Mouse (Mus musculus) liver, embryonic 16.5 days (tissue): ENCODE measurements around the gene Rundc3a. TPM values are rescaled to one million over a fixed set of nuclear protein-coding genes. Genes with fewer than 3 reads are reported as not detected.

Experiments used
- ATAC-seq: fragments of 200-750 bp; cut with Nextera tagmentation; 2 replicates; pipeline ENCODE4 v1.8.0; 2017; ENCODE audit warnings: low read depth, mild to moderate bottlenecking, moderate number of reproducible peaks, moderate library complexity
- H3K27ac ChIP-seq: fragments of 300-500 bp; sonication (generic); 2 replicates; pipeline ENCODE4 v1.5.1; 2014; ENCODE audit warnings: mild to moderate bottlenecking, low read length
- H3K27me3 ChIP-seq: fragments of 300-500 bp; sonication (generic); 2 replicates; pipeline ENCODE4 v1.6.1; 2014; ENCODE audit warnings: low read depth, low read length, mixed read lengths; ENCODE audit not compliant: control insufficient read depth, insufficient read depth
- H3K36me3 ChIP-seq: fragments of 300-500 bp; sonication (generic); 2 replicates; pipeline ENCODE4 v1.6.1; 2014; ENCODE audit warnings: mild to moderate bottlenecking; ENCODE audit not compliant: control insufficient read depth, insufficient read depth
- H3K4me1 ChIP-seq: fragments of 300-500 bp; sonication (generic); 2 replicates; pipeline ENCODE4 v1.6.1; 2014; ENCODE audit warnings: low read depth, low read length, mixed read lengths; ENCODE audit not compliant: control insufficient read depth
- H3K4me2 ChIP-seq: fragments of 300-500 bp; sonication (generic); 2 replicates; pipeline ENCODE4 v1.6.1; 2014; ENCODE audit warnings: low read depth, low read length, mixed read lengths
- H3K4me3 ChIP-seq: fragments of 300-500 bp; sonication (generic); 2 replicates; pipeline ENCODE4 v1.5.1; 2014; ENCODE audit warnings: low read depth, mild to moderate bottlenecking, low read length
- H3K9ac ChIP-seq: fragments of 300-500 bp; sonication (generic); 2 replicates; pipeline ENCODE4 v1.6.1; 2014; ENCODE audit warnings: low read depth, low read length
- H3K9me3 ChIP-seq: fragments of 300-500 bp; sonication (generic); replicated peaks from 2 replicates; pipeline ENCODE4 v1.6.1; 2016; ENCODE audit warnings: low read length; ENCODE audit not compliant: control insufficient read depth
- WGBS: fragments of 180-500 bp; shearing (Covaris S2); extraction: QIAGEN DNeasy Blood & Tissue Kit; methylation state at CpG from one replicate; pipeline ENCODE4 v1.1.7; 2014; ENCODE audit not compliant: insufficient replicate concordance; 5-methylcytosine and 5-hydroxymethylcytosine counted together
- polyA plus RNA-seq: library from polyadenylated mRNA; unstranded; fragments of >200 nt; fragmentation: Nextera tagmentation; extraction: Ambion mirVana; gene quantifications from 2 replicates; pipeline ENCODE4 v1.2.1, GENCODE M21; 2015

Rundc3a gene
- polyA plus RNA-seq, 1 experiment from 2014 or later: 2.2 TPM

GRCm38 (mm10) chr11:102352378-102352777, 40.8 kb upstream of the Rundc3a start:
- Histone ChIP-seq H3K36me3 (peaks cover 88% of the 10 kb centered on the region), H3K27ac (peak overlapping the region; percentile 71), H3K4me2 (no peak overlapping the region), H3K4me1 (peaks cover 42% of the 10 kb centered on the region), H3K9ac (no peak overlapping the region), H3K4me3 (no peak overlapping the region), H3K9me3 (no peaks in the 10 kb centered on the region), H3K27me3 (peaks cover 3% of the 10 kb centered on the region; the same call in 1 of the 2 replicates)
- no peak for ATAC-seq
- 65% methylated on average over 5 of the region's 5 CpGs for WGBS

GRCm38 (mm10) chr11:102353021-102353431, 40.2 kb upstream of the Rundc3a start:
- Histone ChIP-seq H3K27ac (peak overlapping the region; percentile 71), H3K27me3 (peaks cover 9% of the 10 kb centered on the region), H3K4me1 (peaks cover 48% of the 10 kb centered on the region), H3K4me3 (no peak overlapping the region; the same call in 1 of the 2 replicates), H3K36me3 (peaks cover 95% of the 10 kb centered on the region), H3K4me2 (no peak overlapping the region), H3K9me3 (no peaks in the 10 kb centered on the region), H3K9ac (no peak overlapping the region)
- ATAC-seq: no peak
- 42% methylated on average over 8 of the region's 8 CpGs for WGBS

GRCm38 (mm10) chr11:102355501-102355900, 37.7 kb upstream of the Rundc3a start:
- whole genome bisulfite sequencing: 50% methylated on average over 3 of the region's 3 CpGs
- H3K27ac ChIP-seq: peak overlapping the region; percentile 26; the same call in 1 of the 2 replicates
- H3K4me1 ChIP-seq: peaks cover 69% of the 10 kb centered on the region
- peak overlapping the region; percentile 85 for H3K4me2 ChIP-seq
- no peak overlapping the region for H3K9ac ChIP-seq
- H3K27me3 ChIP-seq: peaks cover 9% of the 10 kb centered on the region
- ATAC-seq: peak; percentile 10; the same call in 1 of the 2 replicates
- H3K36me3 ChIP-seq: peaks cover 100% of the 10 kb centered on the region
- H3K4me3 ChIP-seq: peak overlapping the region; percentile 76
- no peaks in the 10 kb centered on the region for H3K9me3 ChIP-seq

- Histone ChIP-seq H3K9me3 (no peaks in the 10 kb centered on the region), H3K27me3 (peaks cover 9% of the 10 kb centered on the region), H3K4me3 (peak overlapping the region; percentile 76), H3K9ac (no peak overlapping the region; the same call in 1 of the 2 replicates), H3K36me3 (peaks cover 100% of the 10 kb centered on the region), H3K27ac (peak overlapping the region; percentile 96; the same call in 1 of the 2 replicates), H3K4me1 (peaks cover 75% of the 10 kb centered on the region), H3K4me2 (peak overlapping the region; percentile 85)
- whole genome bisulfite sequencing: 85% methylated on average over 12 of the region's 12 CpGs
- ATAC-seq: no peak
Measured at GRCm38 (mm10) chr11:102356190-102356589, 37.0 kb upstream of the Rundc3a start.

- no peaks in the 10 kb centered on the region for H3K9me3 ChIP-seq
- peaks cover 78% of the 10 kb centered on the region for H3K4me1 ChIP-seq
- ATAC-seq: no peak
- peak overlapping the region; percentile 96 for H3K27ac ChIP-seq
- peak overlapping the region; percentile 90 for H3K9ac ChIP-seq
- 63% methylated on average over 31 of the region's 31 CpGs for WGBS
- H3K4me3 ChIP-seq: peak overlapping the region; percentile 76
- H3K4me2 ChIP-seq: peak overlapping the region; percentile 85
- peaks cover 100% of the 10 kb centered on the region for H3K36me3 ChIP-seq
- peaks cover 9% of the 10 kb centered on the region for H3K27me3 ChIP-seq
Measured at GRCm38 (mm10) chr11:102356636-102357350, 36.4 kb upstream of the Rundc3a start.

- H3K4me2 ChIP-seq: peak overlapping the region; percentile 85
- WGBS: 64% methylated on average over 10 of the region's 10 CpGs
- H3K9me3 ChIP-seq: no peaks in the 10 kb centered on the region
- peaks cover 9% of the 10 kb centered on the region for H3K27me3 ChIP-seq
- peak overlapping the region; percentile 76 for H3K4me3 ChIP-seq
- ATAC-seq: no peak
- peak overlapping the region; percentile 90 for H3K9ac ChIP-seq
- peaks cover 64% of the 10 kb centered on the region for H3K4me1 ChIP-seq
- H3K27ac ChIP-seq: peak overlapping the region; percentile 96
- peaks cover 98% of the 10 kb centered on the region for H3K36me3 ChIP-seq
Measured at GRCm38 (mm10) chr11:102358365-102358764, 34.8 kb upstream of the Rundc3a start.

GRCm38 (mm10) chr11:102361776-102362495, 31.3 kb upstream of the Rundc3a start:
- WGBS: 69% methylated on average over 8 of the region's 8 CpGs
- Histone ChIP-seq H3K4me2 (peak overlapping the region; percentile 85), H3K4me1 (peaks cover 61% of the 10 kb centered on the region), H3K27ac (peak overlapping the region; percentile 96), H3K4me3 (peak overlapping the region; percentile 76), H3K9ac (peak overlapping the region; percentile 90), H3K36me3 (peaks cover 62% of the 10 kb centered on the region), H3K27me3 (peaks cover 8% of the 10 kb centered on the region), H3K9me3 (no peaks in the 10 kb centered on the region)
- ATAC-seq: no peak

GRCm38 (mm10) chr11:102363623-102364022, 29.6 kb upstream of the Rundc3a start:
- peak overlapping the region; percentile 96 for H3K27ac ChIP-seq
- peaks cover 59% of the 10 kb centered on the region for H3K4me1 ChIP-seq
- H3K4me2 ChIP-seq: peak overlapping the region; percentile 85; the same call in 1 of the 2 replicates
- no peaks in the 10 kb centered on the region for H3K9me3 ChIP-seq
- peak; percentile 80 for ATAC-seq
- H3K36me3 ChIP-seq: peaks cover 45% of the 10 kb centered on the region
- H3K4me3 ChIP-seq: peak overlapping the region; percentile 76
- 23% methylated on average over 2 of the region's 2 CpGs for WGBS
- no peaks in the 10 kb centered on the region for H3K27me3 ChIP-seq
- peak overlapping the region; percentile 90 for H3K9ac ChIP-seq
